Mouse (Mus musculus): ENCODE data around the gene Zfp827.
"Not testable (repeated sequence)": the region's sequence is repeated elsewhere in the genome, so short reads cannot be mapped to it uniquely, and the experiment has no call there.

Gene Zfp827

DNA sequence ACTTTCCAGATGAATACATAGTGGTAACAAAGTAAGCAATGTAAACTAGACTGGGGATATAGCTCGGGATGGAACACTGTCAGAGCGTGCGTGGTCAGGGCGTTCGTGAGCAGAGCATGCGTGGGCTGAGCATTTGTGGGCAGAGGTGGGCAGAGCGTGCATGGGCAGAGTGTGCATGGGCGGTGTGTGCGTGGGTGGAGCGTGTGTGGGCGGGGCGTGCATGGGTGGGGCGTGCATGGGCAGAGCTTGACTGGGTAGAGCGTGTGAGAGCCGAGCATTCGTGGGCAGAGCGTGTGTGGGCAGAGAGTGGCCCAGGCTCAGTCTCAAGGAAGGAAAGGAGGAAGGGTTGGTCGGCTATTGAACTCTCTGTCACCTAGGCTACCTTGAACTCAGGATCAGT, 84.2 kb downstream of the Zfp827 start:
- DNase-seq, result peak; percentile 75

DNA sequence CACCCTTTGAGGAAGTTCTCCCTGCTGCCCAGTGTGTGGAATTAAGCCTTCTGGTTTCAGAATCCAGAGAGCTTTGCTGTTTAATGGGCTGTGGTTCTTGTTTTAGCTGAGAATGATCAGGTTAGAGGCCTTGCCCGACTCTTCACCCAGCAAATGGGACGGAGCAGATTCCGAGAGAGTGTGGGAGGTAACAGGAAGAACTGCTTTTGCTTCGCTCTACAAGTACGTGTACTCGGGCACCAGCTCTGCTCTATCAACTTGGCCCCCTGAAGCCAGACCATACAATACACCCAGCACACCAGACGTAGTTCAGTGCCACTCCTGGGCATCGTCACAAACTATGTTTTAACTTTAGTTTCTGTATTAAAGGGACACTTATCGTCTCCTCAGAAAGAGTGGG, 85.3 kb downstream of the Zfp827 start:
- peak; percentile 85 for DNase-seq

DNA sequence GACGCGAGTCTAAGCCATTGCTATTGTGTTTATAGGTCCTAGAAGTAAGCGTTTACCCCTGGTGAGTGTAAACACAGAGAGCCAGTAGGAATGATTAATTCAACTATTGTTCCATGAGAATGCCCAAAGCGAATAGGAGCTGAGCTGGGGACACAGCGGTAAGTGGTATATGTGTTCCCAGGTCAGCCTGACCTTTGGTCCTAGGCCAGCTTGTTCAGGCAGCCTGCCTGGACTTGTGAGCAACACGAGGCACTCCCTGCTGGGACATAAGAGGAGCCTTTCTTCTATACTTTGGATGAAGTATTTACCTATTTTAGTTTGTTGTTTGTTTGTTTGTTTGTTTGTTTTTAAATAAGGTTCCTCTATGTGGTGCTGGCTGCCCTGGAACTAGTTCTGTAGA, 86.3 kb downstream of the Zfp827 start:
- peak; percentile 93 for DNase-seq

DNA sequence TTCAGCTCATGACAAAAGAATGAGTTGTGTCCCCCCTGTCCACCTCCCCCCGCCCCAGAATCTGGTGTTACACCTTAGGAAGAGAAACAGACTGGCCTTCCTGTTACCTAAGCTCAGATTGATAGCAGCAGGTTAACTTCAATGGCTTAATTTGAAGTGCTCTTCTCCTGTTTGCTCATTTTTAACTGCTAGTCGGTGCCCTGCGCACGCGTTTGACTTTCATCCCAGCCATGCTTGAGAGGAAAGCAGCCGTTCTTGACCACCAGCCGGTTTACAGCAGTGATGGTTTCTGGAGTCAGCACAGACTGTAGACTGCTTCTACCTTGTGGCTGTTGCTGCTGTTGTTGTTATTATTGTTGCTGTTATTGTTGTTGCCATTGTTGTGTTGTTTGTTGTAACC, 88.2 kb downstream of the Zfp827 start:
- DNase-seq, result peak; percentile 59

DNA sequence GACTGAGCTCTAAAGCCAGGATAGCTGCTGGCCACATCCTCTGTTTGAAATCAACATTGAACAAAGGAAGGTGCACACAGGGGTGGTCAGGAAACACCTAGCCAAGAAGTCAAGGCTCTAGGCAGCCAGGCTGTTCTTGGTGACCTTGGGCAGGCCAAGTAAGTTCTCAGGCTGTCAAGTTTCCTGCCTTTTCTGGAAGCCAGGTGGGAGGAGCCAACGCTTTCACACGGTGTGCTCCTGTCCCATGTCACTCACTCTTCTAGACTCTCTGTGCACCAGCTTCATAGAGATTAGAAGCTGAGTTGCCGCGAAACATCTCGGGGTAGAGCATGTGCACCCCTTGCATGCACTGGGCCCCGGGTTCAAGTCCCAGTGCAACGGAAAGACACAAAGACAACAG, 89.5 kb downstream of the Zfp827 start:
- DNase-seq, result peak; percentile 81

DNA sequence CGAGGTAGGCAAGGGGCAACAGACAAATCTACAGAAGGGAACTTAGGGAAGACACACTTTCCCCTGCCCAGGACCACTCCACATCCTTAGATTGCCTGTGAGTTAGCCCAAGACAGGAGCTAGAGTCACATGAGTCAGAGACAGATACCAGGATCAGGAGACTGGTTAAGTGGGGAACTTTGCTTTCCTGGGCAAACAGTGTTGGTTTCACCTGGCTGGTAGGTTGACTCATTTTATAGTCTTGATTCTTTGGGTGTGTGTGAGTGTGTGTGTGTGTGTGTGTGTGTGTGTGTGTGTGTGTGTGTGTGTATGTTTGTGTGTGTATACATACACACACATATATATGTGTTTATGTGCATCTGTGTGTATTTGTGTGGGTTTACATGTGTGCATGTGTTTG, 93.4 kb downstream of the Zfp827 start:
- peak; percentile 51 for DNase-seq

DNA sequence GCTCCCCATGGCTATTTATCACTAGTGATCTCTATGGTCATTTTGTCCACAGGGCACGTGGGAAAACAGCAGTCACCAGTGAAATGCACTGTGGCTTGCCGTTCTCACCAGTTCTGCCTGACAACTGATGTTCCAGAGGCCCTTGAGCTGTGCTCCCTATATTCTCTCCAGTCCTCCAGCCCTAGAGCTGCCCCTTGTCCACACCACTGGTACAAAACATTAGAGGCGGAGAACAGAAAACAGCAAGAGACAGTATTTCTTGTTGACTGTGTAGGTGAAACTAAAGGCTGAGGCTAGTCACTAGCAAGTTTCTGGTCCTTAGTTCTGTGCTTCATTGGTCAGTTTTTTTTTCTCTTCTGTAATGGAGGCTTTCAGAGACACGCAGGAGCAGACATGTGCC, 96.0 kb downstream of the Zfp827 start:
- peak; percentile 59 for DNase-seq

DNA sequence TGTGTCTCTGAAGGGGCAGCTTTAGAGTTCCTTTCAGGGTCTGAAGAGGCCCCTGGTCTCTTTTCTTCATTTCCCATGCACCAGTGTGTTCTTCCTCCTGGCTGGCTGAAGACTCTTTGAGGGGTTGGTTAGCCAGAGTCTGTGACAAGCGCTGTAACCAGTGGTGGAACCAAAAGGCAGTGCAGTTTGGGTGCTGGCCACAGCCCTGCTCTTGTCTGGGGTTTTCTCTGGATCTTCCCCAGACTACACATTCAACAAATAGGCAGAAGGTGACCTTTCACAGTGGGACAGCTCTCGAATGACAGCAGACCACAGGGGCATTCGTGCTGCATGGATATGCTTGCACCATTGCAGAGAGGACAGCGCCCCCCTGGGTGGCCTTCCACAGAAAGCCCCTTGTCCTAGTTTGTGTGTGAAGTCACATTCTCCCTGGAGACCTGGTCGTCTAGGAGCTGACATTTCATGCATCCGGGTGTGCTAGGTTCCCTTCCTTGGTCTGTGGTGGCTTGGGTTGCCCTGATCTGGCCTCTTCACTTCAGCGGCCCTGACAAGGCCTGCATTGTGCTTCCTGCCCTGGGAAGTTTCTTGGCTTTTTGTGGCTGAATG, 99.1 kb downstream of the Zfp827 start:
- DNase-seq, result no peak

DNA sequence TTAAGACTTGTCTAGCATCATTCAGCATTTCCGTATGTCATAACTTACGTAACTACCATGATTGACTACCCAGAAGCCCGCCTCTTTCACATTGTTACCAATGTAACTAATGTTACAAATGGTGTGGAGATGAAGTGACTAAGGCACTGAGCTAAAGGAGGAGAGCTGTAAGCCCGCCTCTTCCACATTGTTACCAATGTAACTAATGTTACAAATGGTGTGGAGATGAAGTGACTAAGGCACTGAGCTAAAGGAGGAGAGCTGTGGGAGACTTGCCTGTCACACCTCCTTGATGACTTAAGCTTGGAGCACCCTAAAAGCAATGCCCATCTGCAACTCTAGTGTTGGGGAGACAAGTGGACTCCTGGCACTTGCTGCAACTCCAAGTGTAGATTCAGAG, 100.3 kb downstream of the Zfp827 start:
- DNase-seq, result not testable (repeated sequence)

DNA sequence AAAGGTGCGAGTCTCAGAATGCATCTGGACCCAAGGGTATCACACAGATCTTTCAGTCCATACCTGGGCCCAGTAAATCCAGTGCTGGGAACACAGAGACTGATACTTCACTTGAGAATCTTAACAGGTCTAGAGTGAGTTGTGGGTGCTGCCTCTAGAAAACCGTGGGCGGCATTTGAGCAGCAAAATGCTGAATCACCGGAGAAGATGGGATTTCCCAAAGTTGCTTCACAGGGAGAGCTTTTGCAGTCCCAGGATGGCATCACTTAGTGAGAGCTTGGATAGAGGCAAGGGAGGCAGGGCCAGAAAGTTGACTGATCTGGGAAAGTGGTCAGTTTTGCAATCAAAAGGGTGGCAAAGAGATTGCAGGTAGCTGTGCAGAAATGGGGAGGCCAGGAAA, 111.4 kb downstream of the Zfp827 start:
- no peak for DNase-seq

DNA sequence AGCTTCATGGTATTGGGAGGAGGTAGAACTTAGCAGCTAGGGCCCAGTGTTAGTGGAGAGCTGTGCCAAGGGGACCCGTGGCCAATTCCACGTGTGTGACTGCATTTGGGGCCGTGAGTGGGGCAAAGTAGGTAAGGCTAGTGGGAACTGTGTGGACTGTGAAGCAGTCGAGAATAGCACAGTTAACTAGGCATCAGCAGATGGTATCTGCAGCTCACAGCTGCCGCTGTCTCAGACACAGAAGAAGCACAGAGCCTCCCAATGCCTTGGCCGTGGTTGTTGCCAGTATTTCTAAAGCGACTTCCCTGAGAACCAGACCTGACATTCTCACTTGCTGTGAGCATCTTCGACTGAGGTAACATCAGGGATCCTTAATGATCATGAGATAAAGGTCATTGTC, 112.7 kb downstream of the Zfp827 start:
- DNase-seq, result no peak

DNA sequence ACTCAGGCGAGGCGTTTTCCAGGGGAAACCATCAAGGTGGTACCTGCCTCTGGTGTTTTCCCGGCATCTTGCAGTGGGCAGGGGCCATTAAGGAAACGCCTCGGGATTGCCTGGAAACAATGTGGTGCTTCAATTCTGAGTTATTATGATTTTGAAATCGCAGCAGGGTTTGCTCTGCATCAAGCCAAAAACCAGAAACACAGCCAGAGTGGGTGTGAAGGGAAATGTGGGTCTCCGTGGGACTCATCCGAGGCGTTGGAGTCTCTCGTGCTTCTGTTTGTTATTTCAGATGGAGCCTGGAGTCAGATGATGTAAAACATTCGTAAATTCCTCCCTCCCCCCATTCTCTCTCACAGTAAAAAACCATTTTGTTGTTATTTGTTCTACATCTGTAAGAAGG, 113.4 kb downstream of the Zfp827 start:
- no peak for DNase-seq

DNA sequence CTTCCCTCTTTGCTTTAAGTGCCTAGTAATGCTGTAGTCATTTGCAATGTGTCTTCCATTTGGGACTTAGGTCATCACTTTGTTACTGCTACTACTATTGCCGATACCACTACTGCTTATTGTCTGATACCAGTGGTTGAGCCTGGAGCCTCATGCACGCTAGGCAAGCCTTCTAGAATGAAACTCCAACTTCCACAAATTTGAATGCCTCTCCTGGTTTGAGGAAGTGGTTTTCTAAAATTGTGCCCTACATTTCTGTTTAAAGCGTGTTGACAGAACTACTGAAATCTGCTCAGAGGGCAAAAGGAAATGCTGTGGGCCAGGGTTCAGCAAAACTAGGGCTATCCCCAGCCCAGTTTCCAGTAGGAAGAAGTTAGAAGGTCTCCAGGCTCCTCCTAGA, 115.5 kb downstream of the Zfp827 start:
- DNase-seq, result no peak

DNA sequence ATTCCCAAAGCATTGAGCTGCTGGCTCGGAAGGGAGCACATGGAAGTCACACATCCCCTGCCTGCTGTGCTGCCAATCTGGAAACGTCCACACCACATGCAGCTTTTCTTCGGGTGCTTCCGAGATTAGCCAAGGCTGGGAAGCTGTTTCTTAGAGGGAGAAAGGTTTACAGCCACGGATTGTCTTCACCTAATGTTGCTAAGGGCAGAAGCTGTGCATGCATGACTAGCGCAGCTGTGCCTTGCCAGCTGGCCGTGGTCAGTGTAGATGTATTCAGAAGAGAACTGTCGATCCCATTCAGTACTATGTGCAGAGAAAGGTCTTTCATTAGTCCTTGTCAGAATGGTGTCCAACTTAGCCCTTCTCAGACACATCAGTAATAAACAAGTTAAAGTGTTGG, 117.0 kb downstream of the Zfp827 start:
- no peak for DNase-seq

DNA sequence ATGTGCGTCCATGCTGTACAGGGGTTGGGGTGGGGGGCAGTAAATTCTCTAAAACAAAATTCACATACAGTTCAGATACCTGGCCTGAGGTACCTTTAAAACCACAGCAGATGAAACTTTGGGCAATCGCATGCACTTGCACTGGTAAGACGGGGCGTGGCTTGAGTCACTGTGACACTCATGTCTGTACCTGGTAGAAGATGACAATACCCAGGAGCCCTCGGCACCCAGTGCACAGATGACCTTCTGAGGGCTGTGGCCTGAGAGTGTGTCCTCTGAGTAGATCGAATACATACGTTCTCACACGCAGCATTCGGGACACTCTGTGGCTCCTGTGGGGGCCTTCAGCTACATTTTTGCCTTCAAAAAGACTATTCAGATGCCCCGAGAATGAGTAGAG, 117.4 kb downstream of the Zfp827 start:
- no peak for DNase-seq

DNA sequence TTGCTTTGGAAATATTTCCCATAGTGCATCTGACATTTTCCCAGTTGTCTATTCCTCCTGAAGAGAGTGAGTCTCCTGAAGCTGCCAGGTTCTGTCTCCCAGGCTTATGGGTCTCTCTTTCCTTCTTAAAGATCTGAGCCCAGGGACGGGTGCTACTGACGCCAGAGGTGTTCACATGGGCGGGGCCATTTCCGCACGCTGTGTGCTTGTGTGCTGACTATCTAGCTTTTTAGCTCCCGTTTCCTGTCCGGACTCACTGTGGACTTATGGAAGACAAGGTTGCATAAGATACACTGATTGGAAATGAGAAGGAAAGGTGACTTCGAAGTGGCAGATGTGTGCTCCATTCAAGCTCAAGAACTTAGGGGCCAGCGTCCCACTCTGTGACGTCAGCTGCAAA, 120.6 kb downstream of the Zfp827 start:
- DNase-seq, result no peak

DNA sequence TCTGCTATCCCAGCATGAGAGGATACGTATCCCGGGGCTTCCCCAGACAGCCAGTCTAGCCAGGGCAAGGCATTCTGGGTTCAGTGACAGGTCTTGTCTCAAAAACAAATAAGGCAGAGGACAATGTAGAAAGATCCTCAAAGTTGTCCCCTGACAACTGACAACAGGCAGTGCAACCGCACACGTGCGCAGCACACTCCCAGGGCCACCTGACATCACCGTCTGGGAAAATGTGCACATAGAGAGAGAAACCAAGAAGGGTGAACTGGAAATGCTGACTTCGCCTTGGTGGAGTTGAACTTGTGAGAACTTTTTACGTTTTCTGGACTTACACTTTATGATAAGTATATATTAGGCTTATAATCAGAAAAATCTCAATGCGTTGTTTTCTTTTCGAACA, 121.6 kb downstream of the Zfp827 start:
- no peak for DNase-seq

DNA sequence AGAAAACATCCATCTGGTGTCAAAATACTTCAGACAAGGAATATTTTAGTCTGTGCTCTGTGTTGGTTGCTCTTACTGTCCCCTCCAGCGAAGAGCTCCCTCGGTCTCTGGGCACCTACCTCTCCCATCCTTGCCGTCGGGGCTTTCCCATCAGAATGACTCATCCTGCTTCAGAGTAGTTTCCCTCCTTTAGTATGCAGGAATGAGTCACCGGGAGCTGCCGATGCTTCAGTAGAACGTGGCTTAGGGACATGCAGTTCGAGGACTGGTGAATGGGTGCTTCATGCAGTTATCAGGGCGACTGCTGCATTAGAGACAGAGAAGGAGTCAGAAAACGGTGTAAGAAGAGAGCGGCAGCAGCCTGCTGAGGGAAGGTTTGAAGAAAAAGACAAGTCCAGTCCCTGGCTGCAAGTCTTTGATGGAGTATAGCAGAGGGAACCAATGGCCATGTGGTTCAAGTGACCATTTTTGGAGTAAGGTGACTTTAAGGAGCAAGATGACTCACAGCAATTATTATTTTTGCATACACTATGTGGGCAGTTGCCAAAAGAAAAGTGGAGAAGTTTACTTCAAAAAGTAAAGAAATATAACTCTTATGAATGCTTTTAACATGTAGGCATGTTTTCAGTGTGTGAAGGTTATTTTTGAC, 122.4 kb downstream of the Zfp827 start:
- DNase-seq, result no peak

DNA sequence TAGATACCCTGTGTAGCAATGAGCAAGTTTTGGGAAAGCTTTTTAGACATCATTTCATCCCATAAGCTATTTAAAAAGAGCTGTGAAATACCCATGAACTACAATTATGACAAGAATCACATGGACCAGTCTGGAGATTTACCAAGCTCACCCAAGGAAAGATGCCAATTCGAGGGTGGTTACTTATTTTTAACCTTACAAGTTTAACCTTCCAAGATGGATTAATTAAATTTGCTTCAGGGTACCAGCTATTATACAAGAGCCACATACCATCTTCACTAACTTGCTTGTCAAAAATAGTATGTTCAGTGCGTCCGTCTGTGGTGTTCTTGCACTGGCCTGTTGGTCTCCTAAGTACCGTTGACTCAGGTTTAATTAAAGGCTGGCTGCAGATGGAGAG, 123.4 kb downstream of the Zfp827 start:
- no peak for DNase-seq

DNA sequence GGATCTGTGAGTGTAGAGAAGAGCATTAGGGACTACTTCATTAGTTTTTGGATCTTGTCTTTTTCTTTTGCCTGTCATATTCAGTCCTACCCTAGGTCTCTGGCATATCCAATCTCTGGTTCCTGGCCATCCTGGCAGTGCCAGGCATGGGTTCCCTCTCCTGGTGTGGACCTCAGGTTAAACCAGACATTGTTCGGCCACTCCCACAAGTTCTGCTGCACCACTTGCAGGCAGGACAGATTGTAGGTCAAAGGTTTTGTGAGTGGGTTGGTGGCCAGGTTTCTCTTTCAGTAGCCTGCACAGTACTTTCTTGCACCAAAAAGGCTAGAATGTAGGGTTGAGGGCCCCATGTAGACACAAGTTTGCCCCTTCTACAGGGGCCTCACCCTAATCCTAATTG, 125.0 kb downstream of the Zfp827 start:
- no peak for DNase-seq

DNA sequence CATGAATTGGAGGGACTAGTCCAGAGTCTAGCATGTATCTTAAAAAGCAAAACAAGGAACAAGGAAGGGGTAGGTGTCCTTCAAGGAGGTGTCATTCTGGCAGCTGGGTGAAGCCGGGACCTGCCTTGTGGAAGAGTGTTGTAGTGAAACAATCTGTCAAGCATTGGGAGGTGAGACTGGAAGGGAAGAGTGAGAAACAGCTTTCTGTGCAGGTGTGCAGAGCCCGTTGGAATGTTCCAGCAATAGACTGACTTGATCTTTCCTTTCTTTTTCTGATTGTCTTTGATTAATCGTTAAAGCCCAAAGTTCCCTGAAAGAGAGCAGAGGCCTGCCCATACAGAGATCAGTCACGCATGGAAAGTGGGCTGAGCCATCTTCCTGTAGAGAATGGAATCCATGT, 125.4 kb downstream of the Zfp827 start:
- no peak for DNase-seq

DNA sequence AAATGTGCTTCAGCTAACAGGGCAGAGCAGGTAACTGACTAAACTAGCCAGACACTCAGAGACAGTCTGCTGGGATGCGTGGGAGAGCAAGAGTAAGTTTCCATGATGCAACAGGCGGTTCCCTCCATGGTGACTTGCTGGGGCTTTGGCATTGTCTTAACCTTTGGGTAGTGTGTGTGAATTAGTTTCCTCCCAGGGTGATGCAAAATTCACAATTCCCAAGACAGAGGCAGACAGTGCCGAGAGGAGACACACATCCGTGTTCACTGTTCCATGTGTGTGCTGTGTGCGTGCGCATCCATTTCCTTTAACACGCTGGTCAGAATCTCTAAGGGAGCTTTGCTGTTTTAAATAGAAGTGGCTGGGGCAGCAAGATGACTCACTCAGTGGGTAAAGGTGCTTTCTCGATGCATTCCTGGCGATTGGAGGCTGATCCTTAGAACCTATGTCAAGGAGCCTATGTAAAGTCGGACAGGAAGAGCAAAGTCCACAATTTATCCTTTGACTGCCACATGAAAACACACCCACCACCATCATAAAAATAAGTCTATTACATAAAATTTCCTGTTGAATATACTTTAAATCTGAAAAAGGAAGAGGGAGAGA, 127.4 kb downstream of the Zfp827 start:
- DNase-seq, result no peak

DNA sequence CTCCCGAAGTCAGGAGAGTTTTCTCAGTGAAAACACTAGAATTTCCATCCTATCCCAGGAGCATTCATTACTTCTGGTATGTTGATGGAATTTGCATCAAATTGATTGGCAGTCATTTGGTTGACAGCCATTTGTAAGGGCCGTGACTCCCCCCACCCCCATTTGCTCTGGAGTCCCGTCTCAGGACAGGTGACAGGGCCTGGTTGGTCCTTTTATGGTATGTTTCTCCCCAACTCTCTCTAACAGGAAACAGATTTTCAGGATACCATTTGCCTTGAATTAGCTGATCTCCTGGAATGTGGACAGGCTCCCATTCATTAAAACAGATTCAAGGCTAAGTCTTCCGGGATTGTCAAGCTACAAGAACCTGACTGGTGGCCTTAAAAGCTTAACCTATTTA, 129.1 kb downstream of the Zfp827 start:
- DNase-seq, result no peak

DNA sequence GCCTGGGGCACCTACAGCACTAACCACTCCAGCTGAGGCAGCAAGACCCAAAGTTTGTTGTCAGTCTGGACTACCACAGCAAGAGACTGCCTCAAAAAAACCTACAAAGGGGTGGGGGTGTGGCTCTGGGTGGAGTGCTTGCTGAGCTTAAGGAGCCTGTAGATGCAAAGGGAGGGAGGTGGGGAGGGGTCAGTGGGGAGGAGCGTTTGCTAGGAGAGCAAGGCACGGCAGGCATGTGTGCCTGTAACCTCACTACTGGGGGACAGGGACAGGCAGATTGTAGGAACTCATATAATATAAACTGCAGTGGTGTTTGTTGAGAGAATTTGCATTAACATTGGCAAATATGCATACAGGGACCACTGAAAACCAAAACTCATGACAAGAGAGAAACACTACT, 130.1 kb downstream of the Zfp827 start:
- DNase-seq, result no peak

DNA sequence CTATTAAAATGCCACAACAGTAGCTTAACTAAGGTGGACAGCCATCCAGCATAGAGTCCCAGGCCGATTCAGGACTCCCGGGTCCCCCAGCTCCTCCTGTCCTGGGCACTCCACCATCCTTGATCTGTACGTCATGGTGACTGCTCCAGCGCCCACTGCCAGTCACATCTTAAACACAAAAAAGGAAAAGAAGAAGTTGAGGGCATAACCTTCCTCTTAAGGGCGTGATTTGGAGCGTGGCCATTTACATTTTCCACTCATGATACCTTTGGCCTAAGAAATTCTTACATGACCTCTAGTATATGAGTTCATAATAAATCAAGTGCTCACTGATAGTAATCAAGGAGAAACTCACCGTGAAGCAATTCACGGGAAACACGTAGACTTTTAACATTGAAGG, 131.2 kb downstream of the Zfp827 start:
- no peak for DNase-seq
